Mouse (Mus musculus) gastrocnemius, postnatal 4 days (tissue): Measurements from ENCODE around the gene Grid1. TPM values are rescaled to one million over a fixed set of nuclear protein-coding genes. Genes with fewer than 3 reads are reported as not detected.

ENCODE experiments used
- DNase-seq, 2 experiments: peaks; one replicate each; pipeline ENCODE4 v3.0.0; 2021 to 2022; ENCODE audit warnings: low spot score in 2 of 2, mixed read lengths in 2 of 2
- total RNA-seq, 2 experiments: library from RNA; stranded (reverse); gene quantifications; 2 replicates each; pipeline ENCODE4 v1.2.3; 2021

The Grid1 gene
- total RNA-seq, 2 experiments from 2014 or later, result 0.27 to 0.34 TPM

GRCm38 (mm10) chr14:34989131-34989530 is 169.2 kb downstream of the Grid1 start:
- DNase-seq, result no peak

- DNase-seq, result peak in 1 of 2 experiments; percentile 14
Observed at GRCm38 (mm10) chr14:35006736-35007135, 186.8 kb downstream of the Grid1 start.

GRCm38 (mm10) chr14:35008674-35009073 is 188.8 kb downstream of the Grid1 start:
- peak in 1 of 2 experiments; percentile 3 for DNase-seq

GRCm38 (mm10) chr14:35009074-35009473 is 189.2 kb downstream of the Grid1 start:
- peak in 1 of 2 experiments; percentile 7 for DNase-seq

DNA sequence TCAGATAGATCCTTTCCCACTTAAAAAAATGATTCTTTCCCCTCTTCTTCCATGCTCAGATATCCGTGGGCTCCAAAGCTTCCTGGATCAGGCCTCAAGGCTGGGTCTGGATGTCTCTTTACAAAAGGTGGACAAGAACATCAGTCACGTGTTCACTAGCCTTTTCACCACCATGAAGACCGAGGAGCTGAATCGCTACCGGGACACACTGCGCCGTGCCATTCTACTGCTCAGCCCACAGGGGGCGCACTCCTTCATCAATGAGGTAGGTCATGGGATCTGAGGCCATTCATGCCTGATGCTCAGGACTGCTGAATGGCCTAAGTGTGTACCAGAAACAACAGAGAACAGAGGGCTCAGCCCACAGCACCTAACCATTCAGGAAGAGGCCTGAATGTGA is 206.8 kb downstream of the Grid1 start:
- peak in 1 of 2 experiments; percentile 8 for DNase-seq

- peak in 1 of 2 experiments; percentile 13 for DNase-seq
Observed at GRCm38 (mm10) chr14:35027501-35028140, 207.7 kb downstream of the Grid1 start.

DNA sequence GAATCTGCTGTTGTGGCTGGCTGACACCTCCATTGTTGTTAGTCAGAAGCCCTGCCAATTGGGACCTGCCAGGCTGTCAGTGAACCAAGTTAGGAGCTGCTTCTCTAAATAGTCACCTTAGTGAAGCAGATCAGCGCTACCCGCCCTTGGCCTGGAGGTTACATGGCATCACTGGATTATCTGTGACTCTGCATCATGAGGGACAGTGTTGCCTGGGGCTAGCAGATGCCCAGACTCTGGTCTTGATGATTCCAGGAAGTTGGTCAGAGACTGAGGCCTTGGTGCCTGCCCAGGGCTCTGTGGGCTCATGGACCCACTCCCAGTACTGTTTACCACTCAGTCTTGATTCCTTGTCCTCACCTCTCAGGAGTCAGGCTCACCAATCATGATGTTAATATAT is 209.7 kb downstream of the Grid1 start:
- DNase-seq, result peak in 1 of 2 experiments; percentile 7

DNA sequence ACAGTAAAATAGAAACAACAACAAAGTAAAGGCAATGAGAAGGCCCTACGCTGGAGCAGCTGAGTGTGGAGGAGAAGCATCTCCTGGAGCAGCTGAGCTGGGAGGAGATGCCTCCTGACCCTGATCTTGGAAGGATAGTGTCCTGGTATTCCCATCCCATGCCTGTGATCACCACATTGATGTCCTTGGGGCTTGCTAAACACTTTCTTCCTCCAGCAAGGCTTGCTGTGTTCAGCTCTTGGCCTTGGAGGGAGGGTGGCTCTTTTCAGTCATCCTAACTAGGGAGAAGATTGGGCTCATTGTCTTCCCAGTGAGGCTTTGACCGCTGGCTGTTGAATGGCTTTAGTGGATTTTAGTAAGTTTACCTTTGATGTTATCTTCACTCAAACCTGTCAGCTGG is 210.4 kb downstream of the Grid1 start:
- DNase-seq, result no peak

DNA sequence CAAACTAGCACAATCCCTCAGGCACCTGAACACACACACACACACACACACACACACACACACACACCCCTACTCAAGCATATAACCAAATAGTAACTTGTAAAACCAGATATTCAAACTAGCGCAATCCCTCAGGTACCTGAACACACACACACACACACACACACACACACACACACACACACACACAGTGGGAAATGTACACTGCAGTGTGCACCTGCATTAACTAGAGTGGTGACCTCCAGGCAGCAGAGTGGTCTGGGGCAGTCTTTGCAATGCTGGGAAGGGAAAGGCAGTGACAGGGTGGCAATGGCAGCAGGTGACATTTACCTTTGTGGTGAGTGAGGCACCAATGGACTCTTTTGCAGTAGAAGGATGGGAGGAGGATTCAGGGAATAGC is 212.4 kb downstream of the Grid1 start:
- no peak for DNase-seq

- no peak for DNase-seq
Observed at GRCm38 (mm10) chr14:35044268-35044667, 224.4 kb downstream of the Grid1 start.

- no peak for DNase-seq
Observed at GRCm38 (mm10) chr14:35044918-35045698, 225.2 kb downstream of the Grid1 start.

- no peak for DNase-seq
Observed at GRCm38 (mm10) chr14:35049231-35049630, 229.3 kb downstream of the Grid1 start.

DNA sequence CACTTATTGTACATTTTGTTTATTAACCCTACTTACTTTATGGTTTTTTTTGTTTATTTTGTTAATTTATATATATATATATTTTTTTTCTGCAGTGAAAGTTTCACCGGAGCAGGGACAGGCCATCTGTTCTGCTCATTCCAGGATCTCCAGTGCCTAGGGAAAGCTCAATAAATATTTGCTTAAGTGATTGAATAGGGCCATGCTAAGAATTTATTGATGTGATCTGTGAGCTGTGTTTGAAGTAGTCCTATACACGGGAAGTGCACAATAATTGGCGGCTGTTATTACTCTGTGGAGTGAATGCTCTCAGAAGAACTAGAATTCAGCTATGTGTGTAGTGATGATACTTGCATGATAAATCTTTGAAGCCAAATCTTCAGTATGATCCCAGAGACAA is 234.2 kb downstream of the Grid1 start:
- no peak for DNase-seq

DNA sequence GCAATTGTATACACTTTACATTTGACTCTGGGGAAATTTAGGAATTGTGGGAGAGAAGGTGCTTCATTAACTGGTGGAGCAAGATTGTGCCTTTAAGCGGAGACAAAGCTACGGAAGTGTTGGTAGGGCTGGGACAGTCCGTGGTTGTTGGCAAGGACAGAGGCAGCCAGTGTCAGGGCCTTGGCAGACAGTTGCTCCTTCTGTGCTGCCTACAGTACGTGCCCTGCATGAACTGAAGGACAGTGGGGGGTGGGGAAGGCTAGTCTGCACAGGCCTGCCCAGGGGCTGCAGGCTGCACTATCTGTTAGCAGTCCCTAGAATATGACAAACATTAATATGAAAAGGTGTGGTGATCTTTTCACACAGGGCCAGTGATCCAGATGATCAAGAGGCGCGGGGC is 254.7 kb downstream of the Grid1 start:
- no peak for DNase-seq

- no peak for DNase-seq
Observed at GRCm38 (mm10) chr14:35079954-35080353, 260.0 kb downstream of the Grid1 start.

- DNase-seq, result no peak
Observed at GRCm38 (mm10) chr14:35092646-35093045, 272.7 kb downstream of the Grid1 start.

GRCm38 (mm10) chr14:35093561-35094186 is 273.8 kb downstream of the Grid1 start:
- DNase-seq, result no peak

GRCm38 (mm10) chr14:35095506-35096059 is 275.7 kb downstream of the Grid1 start:
- no peak for DNase-seq

GRCm38 (mm10) chr14:35096085-35096484 is 276.2 kb downstream of the Grid1 start:
- no peak for DNase-seq

DNA sequence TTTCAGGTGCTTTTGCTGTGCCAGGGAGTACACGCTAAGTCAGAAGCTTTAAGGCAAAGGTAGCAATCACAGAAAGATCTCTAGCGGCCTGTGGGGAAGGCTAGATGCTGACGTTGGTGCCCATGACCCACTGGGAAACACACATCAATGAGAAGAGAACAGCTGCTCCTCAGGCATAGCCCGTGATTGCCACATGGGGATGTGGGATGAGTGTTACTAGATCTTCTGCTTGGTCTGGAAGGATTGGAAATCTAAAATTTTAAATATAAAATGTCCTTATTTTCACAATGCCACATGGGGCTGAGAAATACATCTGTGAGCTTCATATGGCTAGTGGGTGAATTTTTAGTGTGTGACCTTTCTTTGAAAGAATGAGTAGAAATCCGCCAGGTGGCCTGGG is 277.3 kb downstream of the Grid1 start:
- DNase-seq, result no peak

GRCm38 (mm10) chr14:35103639-35104210 is 283.8 kb downstream of the Grid1 start:
- no peak for DNase-seq
